Mouse (Mus musculus): Measurements from ENCODE around the gene 4930402H24Rik.
A peak's percentile ranks its signal among the peaks of the same experiment; 100 is the strongest.
"Not testable (repeated sequence)": the region's sequence is repeated elsewhere in the genome, so short reads cannot be mapped to it uniquely, and the experiment has no call there.

The 4930402H24Rik gene

GRCm38 (mm10) chr2:130851363-130852246 is 54.6 kb downstream of the 4930402H24Rik start:
- no peak for DNase-seq

GRCm38 (mm10) chr2:130849688-130850087 is 56.5 kb downstream of the 4930402H24Rik start:
- no peak for DNase-seq

- no peak for DNase-seq
Observed at GRCm38 (mm10) chr2:130848313-130848712, 57.9 kb downstream of the 4930402H24Rik start.

- no peak for DNase-seq
Observed at GRCm38 (mm10) chr2:130843623-130844022, 62.6 kb downstream of the 4930402H24Rik start.

- peak; percentile 90 for DNase-seq
Observed at GRCm38 (mm10) chr2:130840846-130841245, 65.4 kb downstream of the 4930402H24Rik start.

- peak; percentile 90 for DNase-seq
Observed at GRCm38 (mm10) chr2:130839874-130840661, 66.1 kb downstream of the 4930402H24Rik start.

- DNase-seq: no peak
Observed at GRCm38 (mm10) chr2:130839528-130839873, 66.7 kb downstream of the 4930402H24Rik start.

- DNase-seq: peak; percentile 53
Observed at GRCm38 (mm10) chr2:130839084-130839483, 67.1 kb downstream of the 4930402H24Rik start.

GRCm38 (mm10) chr2:130838131-130838530 is 68.1 kb downstream of the 4930402H24Rik start:
- no peak for DNase-seq

- DNase-seq: no peak
Observed at GRCm38 (mm10) chr2:130833699-130834098, 72.5 kb downstream of the 4930402H24Rik start.

- no peak for DNase-seq
Observed at GRCm38 (mm10) chr2:130832582-130832981, 73.6 kb downstream of the 4930402H24Rik start.

GRCm38 (mm10) chr2:130832012-130832411 is 74.2 kb downstream of the 4930402H24Rik start:
- no peak for DNase-seq

- no peak for DNase-seq
Observed at GRCm38 (mm10) chr2:130830236-130830635, 76.0 kb downstream of the 4930402H24Rik start.

GRCm38 (mm10) chr2:130829496-130829895 is 76.7 kb downstream of the 4930402H24Rik start:
- DNase-seq: no peak

- DNase-seq: peak; percentile 50
Observed at GRCm38 (mm10) chr2:130828668-130829067, 77.5 kb downstream of the 4930402H24Rik start.

- not testable (repeated sequence) for DNase-seq
Observed at GRCm38 (mm10) chr2:130828066-130828465, 78.1 kb downstream of the 4930402H24Rik start.

- DNase-seq: peak; percentile 86
Observed at GRCm38 (mm10) chr2:130827410-130827809, 78.8 kb downstream of the 4930402H24Rik start.

GRCm38 (mm10) chr2:130818838-130819647 is 87.2 kb downstream of the 4930402H24Rik start:
- peak; percentile 28 for DNase-seq

GRCm38 (mm10) chr2:130817865-130818264 is 88.3 kb downstream of the 4930402H24Rik start:
- DNase-seq: no peak

GRCm38 (mm10) chr2:130816205-130816604 is 90.0 kb downstream of the 4930402H24Rik start:
- DNase-seq: no peak

GRCm38 (mm10) chr2:130814492-130814891 is 91.7 kb downstream of the 4930402H24Rik start:
- DNase-seq: peak; percentile 77

GRCm38 (mm10) chr2:130813729-130814128 is 92.5 kb downstream of the 4930402H24Rik start:
- DNase-seq: no peak

GRCm38 (mm10) chr2:130812487-130812886 is 93.7 kb downstream of the 4930402H24Rik start:
- no peak for DNase-seq
